Mouse (Mus musculus) spleen, adult 2 months (tissue): ENCODE data around the gene Intu. TPM values are rescaled to one million over a fixed set of nuclear protein-coding genes. Genes with fewer than 3 reads are reported as not detected.

ENCODE experiments used
- DNase-seq, 2 experiments: peaks; one replicate each; pipeline versions ENCODE4 v3.0.0 to v3.0.0-alpha.2; 2012 to 2021; ENCODE audit warnings: low spot score in 2 of 2, low read depth in 1 of 2
- H3K27ac ChIP-seq: fragments of 200-500 bp; 2 replicates; pipeline ENCODE4 v1.5.1; 2012; ENCODE audit warnings: low read length, inconsistent platforms; ENCODE audit not compliant: insufficient read depth
- H3K27me3 ChIP-seq: fragments of 200-500 bp; 2 replicates; pipeline ENCODE4 v1.6.1; 2012; ENCODE audit warnings: mild to moderate bottlenecking, moderate library complexity, low read length, inconsistent platforms; ENCODE audit not compliant: control insufficient read depth, insufficient read depth
- H3K36me3 ChIP-seq: fragments of 200-500 bp; 2 replicates; pipeline ENCODE4 v1.6.1; 2012; ENCODE audit warnings: mild to moderate bottlenecking, low read length, inconsistent platforms; ENCODE audit not compliant: control insufficient read depth, insufficient read depth
- H3K4me1 ChIP-seq: fragments of 200-500 bp; 2 replicates; pipeline ENCODE4 v1.6.1; 2011; ENCODE audit warnings: inconsistent platforms; ENCODE audit not compliant: control insufficient read depth, insufficient read depth, insufficient read length
- H3K4me3 ChIP-seq: fragments of 200-500 bp; 2 replicates; pipeline ENCODE4 v1.5.1; 2011; ENCODE audit warnings: mild to moderate bottlenecking, inconsistent platforms; ENCODE audit not compliant: insufficient read depth, insufficient read length; ENCODE audit errors: extremely low read depth
- CTCF ChIP-seq: fragments of 200-500 bp; IDR thresholded peaks from 2 replicates; pipeline ENCODE4 v1.5.1; 2011; ENCODE audit warnings: mild to moderate bottlenecking, inconsistent platforms; ENCODE audit not compliant: insufficient read depth, insufficient read length, insufficient replicate concordance; ENCODE audit errors: extremely low read depth
- POLR2A ChIP-seq: fragments of 200-500 bp; IDR thresholded peaks from 2 replicates; pipeline ENCODE4 v1.6.1; 2011; ENCODE audit warnings: low read depth, low read length, inconsistent platforms
- WGBS: fragments of 180-500 bp; shearing (Covaris S2); methylation state at CpG from one replicate; pipeline ENCODE4 v1.1.7; 2018; 5-methylcytosine and 5-hydroxymethylcytosine counted together
- polyA plus RNA-seq: library from polyadenylated mRNA; depleted of rRNA; stranded (reverse); fragments of >200 nt; gene quantifications from 2 replicates; pipeline ENCODE4 v1.2.3, GENCODE M21; 2012

The Intu gene
- polyA plus RNA-seq, 1 experiment, result 0.81 TPM

DNA sequence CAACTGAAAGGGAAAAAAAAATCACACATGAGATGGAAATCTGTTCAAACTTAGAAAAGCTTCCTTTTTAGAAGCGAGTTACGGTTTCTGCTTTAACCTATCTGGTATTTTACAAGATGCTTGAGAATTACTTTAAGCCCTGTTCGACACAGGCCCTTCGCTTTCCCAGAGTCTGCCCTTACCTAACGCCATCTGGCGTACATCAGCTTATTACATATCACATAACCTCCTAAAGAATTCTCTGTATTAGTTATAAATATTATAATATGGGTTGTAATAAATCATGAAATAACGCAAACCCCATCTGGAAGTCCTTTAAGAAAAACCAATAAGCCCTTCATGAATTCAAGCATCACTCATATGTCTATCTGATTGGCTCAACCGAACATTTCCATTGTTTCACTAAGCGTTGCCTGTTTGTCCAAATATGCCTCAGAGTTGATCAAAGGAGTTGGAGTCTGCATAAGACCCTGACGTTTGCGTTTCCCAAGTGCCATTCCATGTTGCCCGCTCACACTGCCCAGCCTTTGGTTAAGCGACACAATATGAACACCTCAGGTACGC is 25.6 kb upstream of the Intu start:
- Histone ChIP-seq H3K36me3 (no peaks in the 10 kb centered on the region), H3K4me3 (no peak overlapping the region), H3K27ac (no peak overlapping the region), H3K4me1 (no peaks in the 10 kb centered on the region), H3K27me3 (no peaks in the 10 kb centered on the region)
- no peak for DNase-seq
- no peak for TF ChIP-seq POLR2A
- no peak for TF ChIP-seq CTCF
- 96% methylated on average over 14 of the region's 14 CpGs for WGBS

DNA sequence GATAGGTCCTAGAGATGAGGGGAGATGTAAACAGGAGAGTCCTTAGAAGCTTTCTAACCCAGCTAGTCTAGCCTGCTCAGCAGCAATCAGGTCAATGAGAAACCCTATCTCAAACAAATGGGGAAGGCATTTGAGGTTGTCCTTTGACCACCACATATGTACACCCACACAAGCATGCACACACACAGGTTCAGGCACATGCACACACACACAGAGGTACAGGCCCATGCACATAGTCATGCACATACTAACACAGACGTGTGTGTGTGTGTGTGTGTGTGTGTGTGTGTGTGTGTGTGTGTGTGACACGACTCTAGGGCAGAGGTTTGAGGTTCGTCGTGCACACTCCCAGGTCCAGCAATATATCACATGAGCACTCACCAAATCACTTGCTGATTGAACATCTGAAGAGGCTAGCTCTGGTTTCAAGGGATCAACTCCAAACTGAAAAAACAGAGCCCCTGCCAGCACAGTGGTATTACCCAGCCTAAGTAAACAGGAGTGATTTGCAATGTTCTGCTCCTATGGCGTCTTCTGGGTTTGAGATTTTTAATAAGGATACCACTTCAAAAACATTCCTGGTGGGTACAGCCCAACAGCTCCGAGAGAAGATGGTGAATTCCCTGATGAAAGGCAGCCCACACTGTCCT is 22.0 kb upstream of the Intu start:
- 88% methylated on average over 6 of the region's 6 CpGs for WGBS
- H3K4me1 ChIP-seq, result no peaks in the 10 kb centered on the region
- no peaks in the 10 kb centered on the region for H3K36me3 ChIP-seq
- H3K4me3 ChIP-seq, result no peak overlapping the region
- TF ChIP-seq CTCF (no peak), POLR2A (no peak)
- no peak overlapping the region for H3K27ac ChIP-seq
- no peaks in the 10 kb centered on the region for H3K27me3 ChIP-seq
- DNase-seq, result no peak

- DNase-seq, result no peak
- H3K27me3 ChIP-seq, result no peaks in the 10 kb centered on the region
- WGBS, result 12% methylated on average over 6 of the region's 6 CpGs
- H3K36me3 ChIP-seq, result no peaks in the 10 kb centered on the region
- H3K4me1 ChIP-seq, result no peaks in the 10 kb centered on the region
- TF ChIP-seq CTCF (no peak), POLR2A (no peak)
- no peak overlapping the region for H3K4me3 ChIP-seq
- no peak overlapping the region for H3K27ac ChIP-seq
Observed at GRCm38 (mm10) chr3:40510567-40510966, 20.5 kb upstream of the Intu start.

DNA sequence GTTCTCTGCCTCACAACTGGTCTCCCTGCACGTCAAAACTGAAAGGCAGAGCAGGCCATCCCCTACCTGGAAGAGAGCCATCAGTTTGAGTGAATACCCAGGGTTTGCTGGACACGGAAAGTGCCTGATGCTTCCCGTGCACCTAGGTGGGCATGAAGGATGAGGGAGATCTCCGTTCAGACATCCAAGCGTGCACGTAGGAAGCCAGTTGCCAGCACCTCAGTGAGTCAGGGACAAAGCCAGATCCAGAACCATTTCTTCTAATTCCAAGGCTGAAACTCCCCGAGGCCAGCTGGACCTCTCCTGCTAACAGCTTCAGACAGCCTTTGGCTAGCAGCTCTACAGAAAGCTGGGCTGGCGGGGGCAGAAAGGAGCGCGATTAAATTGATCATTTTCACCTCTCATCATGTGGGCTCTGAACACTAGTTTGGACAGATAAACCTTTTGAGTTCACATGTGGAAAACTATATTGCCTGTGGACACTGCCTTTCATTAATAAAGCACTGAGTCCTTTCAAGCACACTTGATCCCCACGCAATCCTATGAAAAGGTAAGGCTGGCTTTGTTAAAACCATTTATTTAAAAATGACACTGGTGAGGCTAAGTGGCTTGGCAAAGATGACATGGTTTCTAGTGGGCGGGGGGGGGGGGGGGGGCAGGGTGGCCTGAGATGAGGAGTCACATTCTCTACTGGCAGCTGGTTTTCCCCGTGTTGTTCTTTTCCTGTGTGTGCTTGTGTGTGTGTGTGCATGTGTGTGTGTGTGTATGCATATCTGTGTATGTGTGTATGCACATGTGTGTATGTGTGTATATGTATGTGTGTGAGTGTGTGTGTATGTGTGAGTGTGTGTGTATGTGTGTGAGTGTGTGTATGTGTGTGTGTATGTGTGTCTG is 17.9 kb upstream of the Intu start:
- 85% methylated on average over 13 of the region's 13 CpGs for WGBS
- no peaks in the 10 kb centered on the region for H3K4me1 ChIP-seq

DNA sequence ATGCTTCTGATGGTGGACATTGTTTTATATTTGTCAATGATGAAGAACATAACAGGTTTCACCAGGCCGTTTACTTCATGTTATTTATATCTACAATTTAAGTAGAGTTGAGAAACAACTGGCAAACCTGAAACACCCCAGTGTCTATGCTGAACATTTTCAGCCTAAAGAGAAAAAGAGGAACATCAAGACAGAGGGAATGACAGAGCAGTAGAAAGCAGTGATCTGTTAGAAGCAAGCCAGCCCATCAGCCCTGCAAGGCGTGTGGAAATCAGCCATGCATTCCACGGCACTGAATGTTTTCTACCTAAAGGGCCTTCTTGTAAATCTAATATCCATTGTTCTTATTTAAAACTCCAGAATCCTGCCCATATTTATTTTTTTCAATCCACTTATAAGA is 12.8 kb upstream of the Intu start:
- no peaks in the 10 kb centered on the region for H3K36me3 ChIP-seq
- TF ChIP-seq POLR2A (no peak), CTCF (no peak)
- no peak overlapping the region for H3K4me3 ChIP-seq
- no peak for DNase-seq
- H3K27ac ChIP-seq, result no peak overlapping the region
- H3K4me1 ChIP-seq, result no peaks in the 10 kb centered on the region
- 59% methylated on average over 3 of the region's 3 CpGs for WGBS
- H3K27me3 ChIP-seq, result no peaks in the 10 kb centered on the region

More for the DNA sequence above, 17.9 kb upstream of the Intu start:
- Histone ChIP-seq H3K27me3 (no peaks in the 10 kb centered on the region), H3K27ac (no peak overlapping the region), H3K4me3 (no peak overlapping the region), H3K36me3 (no peaks in the 10 kb centered on the region)
- no peak for TF ChIP-seq CTCF
- no peak for TF ChIP-seq POLR2A
- DNase-seq, result no peak

DNA sequence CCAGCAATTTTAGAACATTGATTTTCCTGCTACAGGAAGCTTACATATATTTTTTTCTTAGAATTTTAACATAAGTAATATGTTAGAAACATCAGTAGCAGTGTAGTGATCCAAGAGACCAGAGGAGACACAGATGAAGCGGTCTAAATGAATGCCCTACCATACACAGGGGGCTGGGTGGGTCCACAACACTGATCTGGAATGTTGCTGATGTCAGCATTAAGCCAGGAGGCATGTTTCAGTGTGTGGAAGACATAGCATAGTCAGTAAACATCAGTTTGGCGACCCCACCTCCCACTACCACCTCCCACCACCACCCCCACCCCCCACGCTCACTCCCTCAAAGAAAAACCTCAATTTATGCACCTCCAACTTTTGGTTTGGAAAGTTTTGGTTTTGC is 11.5 kb upstream of the Intu start:
- Histone ChIP-seq H3K4me3 (no peak overlapping the region), H3K4me1 (no peaks in the 10 kb centered on the region), H3K27ac (no peak overlapping the region), H3K36me3 (no peaks in the 10 kb centered on the region), H3K27me3 (no peaks in the 10 kb centered on the region)
- DNase-seq, result no peak
- 72% methylated on average over 3 of the region's 3 CpGs for WGBS
- TF ChIP-seq POLR2A (no peak), CTCF (no peak)

DNA sequence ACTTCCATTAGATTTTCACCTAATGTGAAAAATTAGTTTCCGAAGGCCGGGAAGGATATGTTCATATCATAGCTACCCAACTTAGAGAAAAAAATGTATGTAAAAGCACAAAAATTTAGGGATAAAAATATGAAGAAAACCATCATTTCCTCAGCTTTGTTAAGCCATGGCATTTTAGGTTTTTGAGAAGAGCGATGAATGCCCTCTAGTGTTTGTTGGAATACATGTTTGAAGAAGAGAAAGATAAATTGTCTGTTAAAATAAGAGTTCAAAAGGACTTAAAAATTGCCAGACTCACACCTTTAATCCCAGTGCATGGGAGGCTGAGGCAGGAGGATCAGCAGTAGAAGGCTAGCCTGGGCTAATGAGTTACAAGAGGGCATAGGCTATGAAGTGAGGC is 10.5 kb upstream of the Intu start:
- no peaks in the 10 kb centered on the region for H3K36me3 ChIP-seq
- WGBS, result 90% methylated on average over 3 of the region's 3 CpGs
- no peak overlapping the region for H3K4me3 ChIP-seq
- TF ChIP-seq CTCF (no peak), POLR2A (no peak)
- H3K27ac ChIP-seq, result no peak overlapping the region
- no peaks in the 10 kb centered on the region for H3K27me3 ChIP-seq
- no peaks in the 10 kb centered on the region for H3K4me1 ChIP-seq
- no peak for DNase-seq
